Mouse (Mus musculus): ENCODE measurements around the gene Il6ra. TPM values are rescaled to one million over a fixed set of nuclear protein-coding genes. Genes with fewer than 3 reads are reported as not detected.
A peak's percentile ranks its signal among the peaks of the same experiment; 100 is the strongest.

The Il6ra gene
- polyA plus RNA-seq, 1 experiment = 3.7 TPM

DNA sequence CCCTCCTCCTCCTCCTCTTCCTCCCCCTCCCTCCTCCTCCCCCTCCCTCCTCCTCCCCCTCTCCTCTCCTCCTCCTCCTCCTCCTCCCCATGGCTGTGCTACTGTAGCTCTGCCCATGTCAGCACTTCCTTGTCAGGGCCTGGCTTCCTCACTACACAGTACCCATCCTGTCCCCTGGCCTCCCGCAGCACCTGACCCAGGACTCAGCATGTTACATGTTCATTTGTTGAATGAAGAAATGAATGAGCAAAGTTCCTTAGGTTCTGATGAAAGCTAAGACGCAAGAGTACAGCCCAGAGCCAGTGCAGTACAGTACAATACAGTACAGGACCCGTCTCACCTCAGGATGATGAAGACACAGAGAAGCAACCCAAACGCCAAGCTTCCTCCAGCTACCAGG, 36.5 kb downstream of the Il6ra start:
- H3K27ac ChIP-seq (ENCODE audit: insufficient read depth, low read depth, low read length) = no peak overlapping the region
- TF ChIP-seq POLR2A (IDR thresholded peaks at IDR 0.05; ENCODE audit: low read depth, low read length) = no peak
- TF ChIP-seq CTCF (IDR thresholded peaks at IDR 0.05; ENCODE audit: extremely low read depth, insufficient read length, insufficient replicate concordance, low read depth, low read length) = no peak
- no peaks in the 10 kb centered on the region for H3K27me3 ChIP-seq (ENCODE audit: control insufficient read depth, insufficient read depth, low read length)
- WGBS = 67% methylated on average over 4 of the region's 4 CpGs
- H3K36me3 ChIP-seq (ENCODE audit: control insufficient read depth, insufficient read depth, low read length) = no peaks in the 10 kb centered on the region
- H3K4me3 ChIP-seq (ENCODE audit: low read depth, low read length) = no peak overlapping the region
- H3K4me1 ChIP-seq (ENCODE audit: control insufficient read depth, insufficient read depth, insufficient read length, low read length) = peaks cover 6% of the 10 kb centered on the region

- H3K27ac ChIP-seq (ENCODE audit: insufficient read depth, low read depth, low read length) = no peak overlapping the region
- 80% methylated on average over 8 of the region's 8 CpGs for WGBS
- TF ChIP-seq CTCF (IDR thresholded peaks at IDR 0.05; ENCODE audit: extremely low read depth, insufficient read length, insufficient replicate concordance, low read depth, low read length) (no peak), POLR2A (IDR thresholded peaks at IDR 0.05; ENCODE audit: low read depth, low read length) (no peak)
Measured at GRCm38 (mm10) chr3:89875781-89876180, 37.2 kb downstream of the Il6ra start.

DNA sequence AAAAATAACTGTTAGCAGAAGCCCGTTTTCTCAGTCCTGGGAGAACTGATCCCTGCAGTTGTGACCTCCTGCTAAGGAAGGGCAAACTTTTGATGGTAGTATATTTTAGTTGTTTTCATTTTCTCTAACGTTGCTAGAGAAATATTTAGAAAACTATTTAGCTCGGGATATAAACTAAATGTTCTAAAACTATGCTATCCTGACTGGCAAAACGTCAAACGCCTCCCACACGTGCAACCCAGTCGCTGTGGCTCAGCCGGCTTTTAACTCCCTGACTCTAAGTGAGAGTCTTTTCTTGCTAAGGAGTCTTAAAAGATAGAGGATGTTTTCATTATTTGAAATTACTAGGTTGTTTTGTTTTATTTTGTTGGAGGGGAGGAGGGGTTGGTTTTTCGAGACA, 38.0 kb downstream of the Il6ra start:
- H3K27ac ChIP-seq (ENCODE audit: insufficient read depth, low read depth, low read length) = peak overlapping the region; percentile 39; the same call in 1 of the 2 replicates
- 71% methylated on average over 9 of the region's 9 CpGs for WGBS
- H3K4me1 ChIP-seq (ENCODE audit: control insufficient read depth, insufficient read depth, insufficient read length, low read length) = peaks cover 6% of the 10 kb centered on the region
- no peaks in the 10 kb centered on the region for H3K36me3 ChIP-seq (ENCODE audit: control insufficient read depth, insufficient read depth, low read length)
- no peak overlapping the region for H3K4me3 ChIP-seq (ENCODE audit: low read depth, low read length)
- TF ChIP-seq POLR2A (IDR thresholded peaks at IDR 0.05; ENCODE audit: low read depth, low read length) = no peak
- no peak for TF ChIP-seq CTCF (IDR thresholded peaks at IDR 0.05; ENCODE audit: extremely low read depth, insufficient read length, insufficient replicate concordance, low read depth, low read length)
- H3K27me3 ChIP-seq (ENCODE audit: control insufficient read depth, insufficient read depth, low read length) = no peaks in the 10 kb centered on the region

More at GRCm38 (mm10) chr3:89875781-89876180, 37.2 kb downstream of the Il6ra start:
- no peaks in the 10 kb centered on the region for H3K27me3 ChIP-seq (ENCODE audit: control insufficient read depth, insufficient read depth, low read length)
- H3K4me3 ChIP-seq (ENCODE audit: low read depth, low read length) = no peak overlapping the region
- peaks cover 6% of the 10 kb centered on the region for H3K4me1 ChIP-seq (ENCODE audit: control insufficient read depth, insufficient read depth, insufficient read length, low read length)
- no peaks in the 10 kb centered on the region for H3K36me3 ChIP-seq (ENCODE audit: control insufficient read depth, insufficient read depth, low read length)

DNA sequence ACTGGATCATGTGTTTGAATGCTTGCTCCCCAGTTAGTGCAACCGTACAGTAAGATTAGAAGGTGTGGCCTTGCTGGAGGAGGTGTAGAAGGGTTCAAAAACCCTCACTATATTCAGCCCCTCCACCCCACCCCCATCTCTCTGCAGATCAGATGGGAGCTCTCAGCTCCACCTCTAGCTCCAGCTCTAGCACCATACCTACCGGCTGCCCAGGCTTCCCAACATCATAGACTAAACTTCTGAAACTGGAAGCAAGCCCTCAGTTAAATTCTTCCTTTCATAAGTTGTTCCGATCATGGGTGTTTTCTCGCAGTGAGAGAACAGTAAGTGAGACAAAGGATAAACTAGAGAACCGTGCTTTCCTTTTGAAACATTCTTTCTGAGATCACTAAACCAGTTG, 38.9 kb downstream of the Il6ra start:
- Histone ChIP-seq H3K27ac (ENCODE audit: insufficient read depth, low read depth, low read length) (no peak overlapping the region), H3K27me3 (ENCODE audit: control insufficient read depth, insufficient read depth, low read length) (no peaks in the 10 kb centered on the region), H3K4me1 (ENCODE audit: control insufficient read depth, insufficient read depth, insufficient read length, low read length) (peaks cover 6% of the 10 kb centered on the region), H3K36me3 (ENCODE audit: control insufficient read depth, insufficient read depth, low read length) (no peaks in the 10 kb centered on the region), H3K4me3 (ENCODE audit: low read depth, low read length) (no peak overlapping the region)
- 81% methylated on average over 5 of the region's 5 CpGs for WGBS
- TF ChIP-seq CTCF (IDR thresholded peaks at IDR 0.05; ENCODE audit: extremely low read depth, insufficient read length, insufficient replicate concordance, low read depth, low read length) (no peak), POLR2A (IDR thresholded peaks at IDR 0.05; ENCODE audit: low read depth, low read length) (no peak)

DNA sequence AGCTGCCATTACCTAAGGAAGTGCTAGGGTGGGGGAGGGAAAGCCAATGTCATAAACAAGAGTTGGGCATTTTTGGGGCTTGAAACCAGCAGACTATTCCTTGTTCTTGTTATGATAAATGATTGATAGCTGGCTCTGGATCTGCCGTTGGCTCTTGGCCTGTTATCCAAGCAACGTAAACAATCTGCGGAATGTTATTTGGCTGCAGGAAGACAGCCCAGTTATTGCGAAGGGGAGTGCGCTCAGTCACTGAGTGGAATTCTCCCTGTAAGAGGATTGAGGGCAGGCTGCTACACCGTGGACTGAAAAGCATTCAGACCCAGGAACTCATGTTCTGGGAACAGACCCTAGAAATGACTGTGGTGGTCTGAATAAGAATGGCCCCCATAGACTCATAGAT, 40.3 kb downstream of the Il6ra start:
- no peaks in the 10 kb centered on the region for H3K27me3 ChIP-seq (ENCODE audit: control insufficient read depth, insufficient read depth, low read length)
- no peaks in the 10 kb centered on the region for H3K36me3 ChIP-seq (ENCODE audit: control insufficient read depth, insufficient read depth, low read length)
- H3K4me1 ChIP-seq (ENCODE audit: control insufficient read depth, insufficient read depth, insufficient read length, low read length) = peaks cover 8% of the 10 kb centered on the region
- peak overlapping the region; percentile 22; the same call in 1 of the 2 replicates for H3K27ac ChIP-seq (ENCODE audit: insufficient read depth, low read depth, low read length)
- H3K4me3 ChIP-seq (ENCODE audit: low read depth, low read length) = no peak overlapping the region
- 18% methylated on average over 6 of the region's 6 CpGs for WGBS
- no peak for TF ChIP-seq CTCF (IDR thresholded peaks at IDR 0.05; ENCODE audit: extremely low read depth, insufficient read length, insufficient replicate concordance, low read depth, low read length)
- no peak for TF ChIP-seq POLR2A (IDR thresholded peaks at IDR 0.05; ENCODE audit: low read depth, low read length)

GRCm38 (mm10) chr3:89872209-89872608, 40.8 kb downstream of the Il6ra start:
- 14% methylated on average over 7 of the region's 7 CpGs for WGBS
- peaks cover 8% of the 10 kb centered on the region for H3K4me1 ChIP-seq (ENCODE audit: control insufficient read depth, insufficient read depth, insufficient read length, low read length)
- H3K27ac ChIP-seq (ENCODE audit: insufficient read depth, low read depth, low read length) = no peak overlapping the region
- H3K4me3 ChIP-seq (ENCODE audit: low read depth, low read length) = no peak overlapping the region
- no peaks in the 10 kb centered on the region for H3K36me3 ChIP-seq (ENCODE audit: control insufficient read depth, insufficient read depth, low read length)
- H3K27me3 ChIP-seq (ENCODE audit: control insufficient read depth, insufficient read depth, low read length) = no peaks in the 10 kb centered on the region
- TF ChIP-seq POLR2A (IDR thresholded peaks at IDR 0.05; ENCODE audit: low read depth, low read length) (no peak), CTCF (IDR thresholded peaks at IDR 0.05; ENCODE audit: extremely low read depth, insufficient read length, insufficient replicate concordance, low read depth, low read length) (no peak)

- no peak for TF ChIP-seq CTCF (IDR thresholded peaks at IDR 0.05; ENCODE audit: extremely low read depth, insufficient read length, insufficient replicate concordance, low read depth, low read length)
- no peak for TF ChIP-seq POLR2A (IDR thresholded peaks at IDR 0.05; ENCODE audit: low read depth, low read length)
- Histone ChIP-seq H3K27me3 (ENCODE audit: control insufficient read depth, insufficient read depth, low read length) (no peaks in the 10 kb centered on the region), H3K4me3 (ENCODE audit: low read depth, low read length) (no peak overlapping the region), H3K27ac (ENCODE audit: insufficient read depth, low read depth, low read length) (peak overlapping the region; percentile 26; the same call in 1 of the 2 replicates), H3K36me3 (ENCODE audit: control insufficient read depth, insufficient read depth, low read length) (no peaks in the 10 kb centered on the region), H3K4me1 (ENCODE audit: control insufficient read depth, insufficient read depth, insufficient read length, low read length) (peaks cover 8% of the 10 kb centered on the region)
- 56% methylated on average over 8 of the region's 8 CpGs for WGBS
Measured at GRCm38 (mm10) chr3:89871339-89871914, 41.6 kb downstream of the Il6ra start.

Data from small intestine, adult 2 months (tissue).